Mouse (Mus musculus): Measurements from ENCODE around the gene Sugct. TPM values are rescaled to one million over a fixed set of nuclear protein-coding genes. Genes with fewer than 3 reads are reported as not detected.

Sugct gene
- total RNA-seq, 2 experiments from 2014 or later: 1.2 TPM

DNA sequence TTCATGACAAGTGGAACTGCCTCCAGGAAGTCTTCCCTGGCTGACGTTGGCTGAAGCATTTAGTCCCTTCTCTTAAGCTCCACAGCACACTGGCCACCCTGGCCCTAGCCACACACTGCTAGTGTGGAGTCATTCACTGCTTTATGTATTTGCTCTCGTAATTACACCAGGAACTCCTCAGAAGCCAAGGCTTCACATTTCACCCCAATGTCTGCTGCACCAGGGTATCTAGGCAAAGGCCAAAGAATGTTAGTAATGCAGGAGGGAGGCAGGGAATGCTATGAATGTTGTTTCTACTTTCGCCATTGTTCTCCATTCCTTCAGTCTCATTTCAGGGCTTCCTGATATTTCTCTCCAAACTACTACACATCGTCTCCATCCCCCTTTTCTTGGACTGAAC, 398.4 kb downstream of the Sugct start:
- DNase-seq (ENCODE audit: low spot score in 2 of 2): no peak

GRCm38 (mm10) chr13:17296460-17296859, 398.9 kb downstream of the Sugct start:
- no peak for DNase-seq (ENCODE audit: low spot score in 2 of 2)

DNA sequence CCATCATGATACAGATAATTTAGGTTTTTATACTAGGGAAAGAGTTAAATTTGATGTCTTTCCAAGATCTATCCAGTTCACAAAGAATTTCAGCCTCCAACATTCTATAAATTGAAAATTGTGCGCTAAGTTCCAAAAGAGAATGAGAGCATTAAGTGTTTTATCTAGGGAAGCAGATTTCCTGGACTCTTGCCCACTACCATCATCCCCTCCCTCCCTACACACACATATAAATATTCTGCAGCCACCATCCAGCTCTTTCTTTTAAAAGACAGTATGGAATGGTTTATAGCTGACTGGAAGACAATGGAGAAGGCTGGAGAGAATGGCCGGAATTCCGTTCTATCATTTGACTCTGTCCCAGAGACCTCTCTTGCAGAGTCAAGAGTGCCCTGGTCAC, 404.3 kb downstream of the Sugct start:
- DNase-seq (ENCODE audit: low spot score in 2 of 2): no peak

DNA sequence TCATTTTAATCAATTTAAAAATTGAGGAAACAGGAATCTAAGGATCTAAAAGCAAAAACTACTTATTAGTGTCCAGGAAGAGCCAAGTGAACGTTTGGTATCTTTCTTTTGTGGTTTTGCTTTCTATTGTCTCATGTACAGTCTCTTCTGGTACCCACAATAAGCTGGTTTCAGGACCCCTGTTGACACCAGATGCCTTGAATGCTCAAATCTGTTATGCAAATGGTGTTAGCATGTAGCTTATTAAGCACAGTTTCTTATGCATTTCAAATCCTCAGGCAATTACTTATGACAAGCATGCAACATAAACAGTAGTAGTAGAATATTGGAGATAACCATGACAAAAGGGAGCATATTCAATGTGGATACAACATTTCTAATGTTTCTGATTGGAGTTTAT, 407.0 kb downstream of the Sugct start:
- DNase-seq (ENCODE audit: low spot score in 2 of 2): no peak

DNA sequence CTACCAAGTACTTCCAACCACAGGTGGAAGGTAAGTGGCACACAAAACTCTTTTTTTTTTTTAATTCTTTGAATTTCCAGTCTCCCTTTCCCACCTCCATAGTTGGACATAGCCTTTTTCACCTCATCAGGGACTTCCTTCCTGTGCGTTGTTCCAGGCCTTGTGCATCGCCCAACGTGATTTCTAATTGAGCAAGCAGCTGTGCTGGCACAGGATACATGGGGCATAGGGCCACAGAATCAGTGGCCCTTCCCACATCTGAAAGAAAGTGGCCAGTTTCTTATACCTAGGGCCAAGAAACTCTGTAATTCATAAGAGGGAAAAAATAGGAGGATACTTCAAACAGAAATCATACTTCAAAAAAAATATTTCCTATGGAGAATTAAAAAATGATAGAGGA, 449.4 kb downstream of the Sugct start:
- no peak for DNase-seq (ENCODE audit: low spot score in 2 of 2)

DNA sequence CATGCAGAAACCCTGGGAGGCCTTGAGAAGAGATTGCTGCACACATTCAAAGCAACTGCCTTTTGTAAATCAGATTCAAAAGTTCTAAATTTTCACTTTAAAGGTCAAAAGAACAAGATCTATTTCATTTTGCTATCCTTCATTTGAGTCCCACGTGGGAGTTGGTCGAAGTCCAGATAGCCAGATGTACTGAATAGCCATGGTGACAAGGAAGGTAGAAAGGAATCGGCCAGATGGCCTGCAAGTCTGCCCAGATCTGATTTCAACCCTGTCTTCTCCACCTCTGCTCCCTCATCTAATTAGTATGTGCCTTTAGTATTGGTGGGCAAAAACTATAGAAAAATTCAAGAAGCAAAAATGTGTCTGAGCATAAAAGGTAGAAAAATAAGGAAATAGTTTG, 478.8 kb downstream of the Sugct start:
- DNase-seq (ENCODE audit: low spot score in 2 of 2): no peak

GRCm38 (mm10) chr13:17212681-17213080, 482.7 kb downstream of the Sugct start:
- DNase-seq (ENCODE audit: low spot score in 2 of 2): no peak

GRCm38 (mm10) chr13:17190180-17190762, 505.1 kb downstream of the Sugct start:
- no peak for DNase-seq (ENCODE audit: low spot score in 2 of 2)

DNA sequence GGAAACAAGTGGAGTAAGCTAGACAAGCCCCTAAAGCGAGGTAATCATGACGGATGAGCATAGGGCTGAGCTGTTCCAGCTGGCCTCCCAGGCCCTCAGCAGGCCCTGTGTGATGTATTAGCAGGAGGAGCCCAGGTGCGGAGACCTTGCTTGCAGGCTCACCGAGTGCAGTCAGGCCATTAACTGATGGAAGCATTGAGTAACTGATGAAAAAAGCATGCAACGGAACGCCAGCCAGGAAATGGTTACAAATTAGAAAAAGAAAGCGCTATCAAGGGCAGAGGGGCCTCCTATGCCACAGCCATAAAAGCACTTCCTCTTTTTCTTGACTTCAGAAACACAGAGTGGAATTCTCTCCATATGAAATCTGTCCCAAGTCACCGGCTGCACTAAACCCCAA, 510.1 kb downstream of the Sugct start:
- DNase-seq (ENCODE audit: low spot score in 2 of 2): no peak

- no peak for DNase-seq (ENCODE audit: low spot score in 2 of 2)
These were observed 529.4 kb downstream of the Sugct start for GRCm38 (mm10) chr13:17165917-17166316.

DNA sequence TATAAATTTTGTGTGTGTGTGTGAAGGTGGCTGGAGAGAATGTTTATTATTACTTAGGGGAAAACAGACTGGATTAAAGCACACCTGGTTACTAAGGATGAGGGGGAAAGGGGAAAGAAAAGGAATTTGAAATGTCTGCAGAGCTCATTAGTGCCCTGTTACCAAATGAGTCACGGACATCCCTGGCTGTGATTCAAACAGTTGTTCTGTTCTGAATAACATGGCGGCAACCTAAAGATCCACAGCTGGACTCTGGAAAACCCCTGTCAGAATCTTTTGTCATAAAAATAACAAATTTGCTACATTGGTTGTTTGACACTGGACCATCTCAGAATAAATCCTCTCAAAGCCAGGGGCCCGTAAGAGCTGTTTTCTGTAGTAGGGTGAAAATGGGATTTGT, 530.6 kb downstream of the Sugct start:
- DNase-seq (ENCODE audit: low spot score in 2 of 2): no peak

GRCm38 (mm10) chr13:17146441-17146992, 548.8 kb downstream of the Sugct start:
- DNase-seq (ENCODE audit: low spot score in 2 of 2): no peak

DNA sequence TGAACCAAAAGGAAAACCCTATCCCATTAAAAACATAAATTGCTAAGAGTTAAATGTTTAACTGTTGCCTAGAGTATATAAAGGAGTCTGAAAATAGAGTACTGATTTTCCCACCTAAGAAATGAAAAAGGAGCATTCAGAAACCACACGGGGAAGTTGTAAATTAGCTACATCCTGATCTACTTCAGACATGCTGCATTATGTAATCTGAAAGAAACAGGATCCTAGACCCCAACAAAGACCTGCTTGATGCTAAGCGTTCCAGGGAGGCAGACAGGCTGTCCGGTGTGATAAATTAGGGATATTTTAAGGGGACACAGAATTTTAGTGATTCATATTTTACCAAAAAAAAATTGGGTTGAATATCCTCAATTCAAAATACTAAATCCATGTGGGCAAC, 579.3 kb downstream of the Sugct start:
- no peak for DNase-seq (ENCODE audit: low spot score in 2 of 2)

DNA sequence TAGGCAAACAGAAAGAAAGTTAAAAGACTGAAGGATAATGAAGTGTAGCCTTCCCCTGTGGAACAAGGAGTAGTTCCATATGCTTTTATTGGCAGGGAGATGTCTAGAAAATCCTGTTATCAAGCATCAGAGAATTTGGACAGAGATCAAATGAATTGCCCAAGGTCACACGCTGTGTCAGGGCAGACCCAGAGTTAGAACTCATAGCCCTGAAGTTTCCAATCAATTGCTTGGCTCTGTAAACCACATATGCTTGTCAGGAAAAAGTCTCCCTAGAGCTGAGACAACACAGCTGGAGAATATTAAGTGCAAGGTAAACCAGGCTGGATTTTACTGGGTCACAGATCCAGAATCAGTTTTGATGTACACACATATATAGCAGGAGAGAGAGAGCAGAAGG, 593.0 kb downstream of the Sugct start:
- no peak for DNase-seq (ENCODE audit: low spot score in 2 of 2)

- no peak for DNase-seq (ENCODE audit: low spot score in 2 of 2)
These were observed 608.8 kb downstream of the Sugct start for GRCm38 (mm10) chr13:17086547-17086946.

DNA sequence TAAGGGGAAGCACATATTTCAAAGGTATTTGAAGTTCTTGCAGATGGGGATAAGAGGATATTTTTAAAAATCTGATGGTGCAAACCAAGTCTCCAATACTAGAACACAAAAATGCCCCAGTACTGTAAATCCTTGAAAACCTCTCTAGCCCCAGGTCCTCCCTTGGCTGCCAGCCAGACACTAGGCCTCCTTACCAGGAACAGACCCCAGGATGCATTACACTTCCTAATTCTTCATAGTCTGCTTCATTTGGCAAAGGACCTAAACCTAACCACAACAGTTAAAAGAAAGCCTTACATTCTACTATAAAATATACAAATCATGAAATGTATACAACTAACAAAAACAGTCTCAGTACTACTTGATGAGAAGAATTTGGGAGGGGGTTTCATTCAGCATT, 609.2 kb downstream of the Sugct start:
- no peak for DNase-seq (ENCODE audit: low spot score in 2 of 2)

DNA sequence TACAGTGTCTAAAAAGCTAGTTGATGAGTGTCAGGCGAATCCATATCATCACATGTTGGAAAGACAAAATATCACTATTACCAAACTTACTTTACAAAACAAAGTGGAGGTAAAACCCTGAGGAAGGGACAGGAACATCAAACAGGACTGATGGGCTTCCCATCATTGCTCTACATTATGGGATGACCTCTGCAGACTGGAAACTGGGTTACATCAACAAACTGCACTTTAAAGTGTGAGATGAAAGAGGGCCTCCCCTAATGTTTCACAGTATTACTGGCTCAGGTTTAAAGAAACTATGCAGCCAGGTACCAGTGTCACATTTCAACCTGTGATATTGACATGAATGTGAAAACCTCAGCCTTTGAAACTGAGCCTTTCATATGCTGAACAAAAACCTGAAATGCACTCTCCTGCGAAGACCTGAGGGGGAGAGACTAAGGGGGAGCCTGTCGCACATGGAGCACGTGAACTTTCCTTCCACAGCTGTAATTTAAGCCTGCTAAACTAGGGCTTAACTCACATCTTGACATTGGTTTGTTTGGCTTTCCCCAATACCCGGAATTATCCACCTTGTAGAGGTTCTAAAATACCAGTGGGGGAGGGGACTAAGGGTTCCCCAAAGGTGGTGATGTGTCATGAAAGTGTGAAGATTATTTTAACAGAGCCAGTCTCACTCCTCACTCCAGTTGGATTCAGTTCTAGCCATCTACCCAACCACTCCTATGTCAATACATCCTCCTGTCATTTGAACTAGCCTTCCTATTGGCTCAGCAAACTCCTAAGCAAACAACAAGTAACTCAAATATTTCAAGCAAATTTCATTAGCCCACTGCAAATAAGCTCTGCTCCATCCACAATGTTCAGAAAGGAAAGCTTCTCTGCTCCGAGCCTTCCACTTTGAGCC, 610.2 kb downstream of the Sugct start:
- DNase-seq (ENCODE audit: low spot score in 2 of 2): no peak

DNA sequence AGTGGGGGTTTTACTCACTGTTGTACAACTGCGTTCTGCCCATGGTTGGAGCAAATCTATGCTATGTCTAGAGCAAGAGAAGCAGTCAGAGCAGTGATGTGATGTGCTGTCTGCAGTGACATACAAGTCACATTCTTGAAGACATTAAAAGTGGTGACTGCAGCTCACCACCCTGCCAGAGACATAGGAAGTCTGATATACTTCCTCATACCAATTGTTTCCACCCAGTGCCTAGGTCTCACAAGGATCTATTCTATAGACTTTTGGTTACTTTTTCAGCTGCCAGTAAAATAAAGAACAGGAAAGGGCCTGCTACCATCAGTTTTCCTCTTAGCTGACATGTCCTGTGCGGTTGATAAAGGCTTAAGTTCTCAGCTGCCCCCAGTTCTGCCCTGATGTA, 613.7 kb downstream of the Sugct start:
- DNase-seq (ENCODE audit: low spot score in 2 of 2): no peak

DNA sequence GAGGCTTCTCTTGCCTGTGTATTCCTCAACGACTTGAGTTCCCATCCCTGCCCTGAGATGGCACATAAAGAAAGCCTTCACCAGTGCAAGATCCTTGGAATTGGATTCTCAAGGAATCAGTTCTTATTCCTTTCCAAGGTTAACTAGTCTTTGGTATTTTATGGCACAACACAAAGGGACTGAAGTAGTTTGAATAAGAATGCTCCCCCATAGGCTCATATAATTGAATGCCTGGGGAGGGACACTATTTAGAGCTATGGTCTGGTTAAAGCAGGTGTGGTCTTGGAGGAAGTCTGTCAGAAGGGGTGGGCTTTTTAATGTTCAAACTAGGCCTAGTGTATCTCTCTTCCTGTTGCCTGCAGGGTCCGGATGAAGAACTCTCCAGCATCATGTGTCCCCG, 629.8 kb downstream of the Sugct start:
- DNase-seq (ENCODE audit: low spot score in 2 of 2): no peak

DNA sequence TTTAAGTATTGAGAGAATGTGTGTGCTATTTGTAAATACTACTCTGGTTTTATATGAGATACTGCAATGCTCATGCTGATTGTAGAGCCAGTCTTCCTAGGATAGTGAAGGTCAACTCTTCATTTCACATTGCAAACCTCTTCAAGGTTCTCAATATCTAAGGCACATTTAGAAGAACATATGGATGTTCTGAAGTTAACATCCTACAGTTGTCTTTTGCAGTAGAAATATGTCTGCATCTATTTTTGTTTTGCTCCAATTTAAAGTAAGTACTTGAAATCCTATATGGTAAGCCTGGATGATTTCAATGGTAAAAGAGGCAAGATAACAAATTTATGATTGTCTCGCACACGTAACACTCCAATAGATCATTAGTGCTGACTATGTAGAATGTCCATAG, 638.7 kb downstream of the Sugct start:
- no peak for DNase-seq (ENCODE audit: low spot score in 2 of 2)

GRCm38 (mm10) chr13:17043426-17044224, 651.7 kb downstream of the Sugct start:
- DNase-seq (ENCODE audit: low spot score in 2 of 2): no peak

DNA sequence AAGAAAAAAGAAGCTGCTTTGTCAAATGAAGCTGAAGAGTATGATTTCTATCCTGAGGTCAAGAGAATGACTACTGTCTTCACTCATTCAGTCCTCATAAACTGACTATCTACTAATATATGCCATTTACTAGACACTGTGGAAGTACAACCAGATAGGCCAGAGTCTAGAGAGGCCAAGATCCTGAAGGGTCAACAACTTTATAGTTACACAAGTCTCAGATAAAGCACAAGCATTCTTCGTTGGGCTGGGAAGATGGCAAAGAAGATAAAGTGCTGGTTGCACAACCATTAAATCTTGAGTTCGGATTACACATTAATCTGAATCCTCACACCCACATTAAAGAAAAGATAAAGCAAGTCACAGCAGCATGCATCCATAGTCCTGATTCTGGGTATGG, 653.0 kb downstream of the Sugct start:
- no peak for DNase-seq (ENCODE audit: low spot score in 2 of 2)
